Mouse (Mus musculus): ENCODE measurements at regions not wholly inside any gene's neighbourhood (a gene's known extent, or its start where the extent isn't known, plus 50 kb on each side); places are given as distances from the start of the nearest gene placed in this dataset.
"Not testable (repeated sequence)": the region's sequence is repeated elsewhere in the genome, so short reads cannot be mapped to it uniquely, and the experiment has no call there.

- DNase-seq: peak; percentile 79
Observed at GRCm38 (mm10) chr17:17293932-17294534, 80.1 kb upstream of the Riok2 start.

GRCm38 (mm10) chr17:17295037-17295436 lies 79.1 kb upstream of the Riok2 start:
- DNase-seq: not testable (repeated sequence)

GRCm38 (mm10) chr17:17303496-17303895 lies 70.6 kb upstream of the Riok2 start:
- not testable (repeated sequence) for DNase-seq

Measured in embryo, embryonic 11 days (tissue).